Mouse (Mus musculus): Measurements from ENCODE around the gene Gm11273.
A peak's percentile ranks its signal among the peaks of the same experiment; 100 is the strongest.
"Not testable (repeated sequence)": the region's sequence is repeated elsewhere in the genome, so short reads cannot be mapped to it uniquely, and the experiment has no call there.

Gm11273 gene

DNA sequence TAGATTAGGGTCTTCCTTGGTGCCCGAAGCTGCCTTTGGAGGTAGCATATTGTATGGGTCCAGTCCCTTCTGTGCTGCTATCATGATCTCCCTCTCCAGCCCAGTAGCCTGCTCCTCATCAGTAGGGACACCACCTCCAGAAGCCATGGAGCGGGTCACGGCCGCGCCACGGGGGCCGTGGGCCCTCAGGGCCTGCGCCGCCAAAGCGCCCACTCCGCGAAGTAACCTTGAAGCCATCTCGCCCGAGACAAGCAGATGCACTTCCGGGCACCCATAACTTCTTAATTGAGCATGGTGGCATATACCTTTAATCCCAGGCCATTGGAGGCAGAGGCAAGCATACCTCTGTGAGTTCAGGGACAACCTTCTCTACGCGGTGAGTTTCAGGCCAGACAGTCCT, at the start of gene Gm11273:
Gm11273 (minus strand) TSS at position 237 of the 400 bp plus-strand sequence.
- not testable (repeated sequence) for DNase-seq (ENCODE audit: low read depth)

DNA sequence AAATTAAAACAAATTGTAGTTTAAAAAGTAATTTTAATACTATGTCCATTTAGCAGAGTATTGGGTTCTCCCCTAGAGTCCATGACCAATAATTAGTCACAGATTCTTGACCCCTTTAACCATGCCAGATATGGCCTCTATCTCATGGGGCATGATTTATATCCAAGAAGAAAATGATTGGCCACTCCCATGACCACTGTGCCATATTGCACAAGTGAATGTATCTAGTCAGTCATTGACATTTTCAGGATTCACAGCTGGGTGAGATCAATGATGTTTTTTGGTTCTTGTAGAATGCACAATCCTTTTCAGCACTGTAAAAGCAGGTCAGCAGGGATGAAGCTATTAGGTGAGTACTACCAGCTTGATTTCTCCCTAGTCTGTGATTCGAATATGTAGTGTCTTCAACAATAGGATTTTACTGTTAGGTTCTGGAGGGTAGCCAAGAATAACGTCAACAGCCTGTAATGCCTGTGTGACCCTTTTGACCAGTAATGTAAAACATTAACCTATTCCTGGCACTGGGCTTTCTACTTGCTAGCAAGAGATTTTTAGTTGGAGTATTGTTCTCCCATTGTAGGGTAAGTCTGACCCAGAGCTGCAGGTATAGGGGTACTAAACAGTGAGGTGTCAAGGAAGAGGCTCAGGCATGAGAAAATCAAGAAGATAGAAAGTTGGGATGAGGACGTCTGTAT, 49.3 kb upstream of the Gm11273 start:
- DNase-seq (ENCODE audit: low read depth) = no peak

DNA sequence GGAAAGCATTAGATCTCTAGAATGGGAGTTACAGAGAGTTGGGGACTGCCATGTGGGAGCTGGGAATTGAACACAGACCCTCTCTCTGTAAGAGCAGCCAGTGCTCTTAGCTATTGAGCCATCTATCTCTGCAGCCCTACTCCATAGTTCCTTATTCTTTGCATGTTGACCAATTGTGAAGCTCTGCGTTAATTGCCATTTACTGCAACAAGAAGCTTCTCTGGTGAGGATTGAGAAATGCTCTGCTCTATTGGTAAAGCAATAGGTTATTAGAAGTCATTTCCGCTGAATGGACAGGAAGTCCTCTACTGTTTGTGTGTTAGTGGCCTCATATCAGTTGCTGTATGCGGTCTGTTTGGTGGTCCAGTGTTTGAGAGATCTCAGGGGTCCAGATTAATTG, 48.3 kb upstream of the Gm11273 start:
- DNase-seq (ENCODE audit: low read depth) = no peak

DNA sequence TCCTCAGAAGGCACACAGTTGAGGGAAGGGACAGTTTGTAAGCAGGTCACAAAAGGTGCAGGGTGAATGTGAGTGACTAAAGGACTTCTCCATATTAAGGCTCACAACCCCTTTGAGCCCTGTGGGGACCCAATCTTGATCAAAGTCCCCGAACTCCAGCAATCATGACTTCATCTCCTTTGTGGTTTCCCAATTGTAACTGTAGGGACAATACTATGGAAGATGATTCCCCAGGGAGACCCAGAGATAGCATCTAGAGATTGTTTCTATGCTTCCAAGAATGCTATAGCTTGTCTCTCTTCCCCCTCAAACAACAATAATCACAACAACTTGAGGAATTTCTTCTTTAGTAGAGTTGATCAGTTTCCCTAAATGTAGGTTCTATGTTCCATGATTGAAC, 41.5 kb upstream of the Gm11273 start, which contains the start of gene Olfr1366:
Olfr1366 (minus strand) TSS at position 101 of the 400 bp plus-strand sequence.
- no peak for DNase-seq (ENCODE audit: low read depth)

DNA sequence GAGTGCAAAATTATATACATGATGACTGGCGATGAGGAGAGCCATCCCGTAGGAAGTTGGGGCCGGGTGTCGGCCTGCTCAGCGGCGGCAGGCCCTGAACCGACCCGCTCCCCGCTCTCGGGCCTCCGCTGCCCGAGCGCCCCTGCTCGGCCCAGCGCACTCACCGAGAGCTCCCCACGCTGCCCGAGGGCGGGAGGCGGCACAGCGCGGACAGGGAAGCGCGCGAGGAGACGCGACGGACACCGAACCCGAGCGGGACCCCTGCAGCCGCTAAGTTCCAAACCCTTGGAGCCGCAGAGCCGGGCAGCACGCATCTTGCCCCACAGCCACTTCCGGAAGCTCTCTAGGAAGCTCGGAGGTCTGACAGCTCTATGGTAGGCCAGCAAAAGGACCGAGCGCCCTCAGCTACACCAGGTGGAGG, 29.6 kb upstream of the Gm11273 start, which contains the start of gene Zkscan8:
Zkscan8 (minus strand) TSS at position 340 of the 421 bp plus-strand sequence.
- peak; percentile 87 for DNase-seq (ENCODE audit: low read depth)

DNA sequence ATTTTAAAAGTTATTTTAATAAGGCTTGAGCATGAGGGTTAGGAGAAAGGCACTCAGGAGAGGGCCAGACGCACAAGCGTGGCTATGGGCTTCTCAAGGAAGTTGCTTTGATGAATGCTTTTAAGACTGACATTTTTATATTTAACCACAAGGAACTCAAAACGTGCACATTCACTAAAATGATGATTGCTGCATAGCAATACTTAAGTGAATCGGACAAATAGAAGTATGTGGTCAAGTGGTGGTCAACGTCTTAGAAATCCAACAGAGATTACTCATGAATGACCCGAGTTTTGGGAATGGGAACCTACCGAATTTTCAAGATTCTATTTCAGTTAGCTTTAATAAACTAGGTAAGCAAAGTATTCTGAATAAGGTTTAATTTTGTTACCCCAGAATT, 28.9 kb upstream of the Gm11273 start:
- DNase-seq (ENCODE audit: low read depth) = peak; percentile 17

DNA sequence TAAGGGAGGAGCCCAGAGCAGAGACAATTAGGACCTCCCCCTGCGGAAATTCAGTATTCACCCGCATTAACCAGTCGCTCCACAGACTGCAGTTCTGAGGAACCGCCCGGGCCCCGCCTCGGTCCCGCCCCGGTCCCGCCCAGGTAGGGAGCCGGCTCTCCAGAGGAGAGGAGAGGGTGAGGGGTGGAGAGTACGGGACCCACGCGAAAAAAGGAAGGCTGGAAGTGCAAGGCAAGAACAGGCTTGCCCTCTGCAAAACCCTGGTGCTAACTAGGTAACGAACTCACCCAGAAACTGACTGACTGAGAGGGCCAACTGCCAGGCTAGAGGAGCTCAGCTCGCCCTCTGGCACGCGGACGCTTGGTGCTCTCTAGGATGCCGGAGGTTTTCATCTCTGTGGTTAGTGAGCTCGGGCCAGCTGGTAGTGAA, 5.0 kb upstream of the Gm11273 start:
- peak; percentile 87 for DNase-seq (ENCODE audit: low read depth)

DNA sequence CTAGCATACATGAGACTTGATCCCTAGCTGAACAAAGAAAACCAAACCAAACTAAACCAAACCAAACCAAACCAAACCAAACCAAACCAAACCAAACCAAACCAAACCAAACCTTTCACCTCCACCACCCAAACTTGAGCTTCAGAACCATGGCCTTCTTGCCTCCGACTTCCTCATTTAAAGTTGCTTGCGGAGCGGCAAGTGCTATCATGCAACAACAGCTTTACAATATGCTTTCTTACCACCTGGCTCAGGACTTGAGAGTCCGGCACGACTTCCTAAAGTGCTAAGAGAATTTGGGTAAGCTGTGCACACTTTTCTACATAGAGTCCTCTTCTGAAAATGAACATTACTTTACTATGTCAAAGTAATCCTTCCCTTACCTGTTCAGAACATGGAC, 1.1 kb upstream of the Gm11273 start:
- no peak for DNase-seq (ENCODE audit: low read depth)

DNA sequence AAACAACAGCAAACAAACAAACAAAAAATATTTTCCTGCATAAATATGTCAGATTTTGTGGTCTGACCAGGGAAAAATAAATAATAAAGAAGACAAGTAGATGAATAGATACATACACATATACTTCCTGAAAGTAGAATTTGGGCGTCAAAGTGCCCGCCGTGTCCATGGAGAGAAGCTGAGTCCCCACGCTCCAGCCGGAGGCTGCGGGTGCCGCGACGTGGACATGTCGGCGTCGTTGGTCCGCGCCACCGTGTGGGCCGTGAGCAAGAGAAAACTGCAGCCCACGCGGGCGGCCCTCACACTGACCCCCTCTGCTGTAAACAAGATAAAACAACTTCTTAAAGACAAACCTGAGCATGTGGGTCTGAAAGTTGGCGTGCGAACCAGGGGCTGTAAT, 6.1 kb downstream of the Gm11273 start, which contains the start of gene AK157302:
AK157302 (plus strand) TSS at position 144 of the 400 bp plus-strand sequence.
- no peak for DNase-seq (ENCODE audit: low read depth)

DNA sequence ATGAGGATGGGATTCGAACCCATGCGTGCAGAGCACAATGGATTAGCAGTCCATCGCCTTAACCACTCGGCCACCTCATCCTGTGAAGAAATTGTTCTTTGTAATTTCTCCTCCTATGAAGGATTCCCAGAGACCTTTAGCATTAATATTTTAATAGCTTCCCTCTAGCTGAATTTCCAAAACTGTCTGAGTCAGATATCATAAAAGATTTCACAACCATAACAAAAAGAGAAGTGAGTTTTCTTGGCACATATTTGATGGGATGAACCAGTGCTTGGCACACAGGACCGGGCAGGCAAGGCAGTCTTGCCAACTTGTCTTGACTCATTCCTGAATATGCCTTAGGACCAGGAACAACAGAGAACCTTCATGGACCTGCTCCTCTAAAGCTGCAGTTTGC, 8.4 kb downstream of the Gm11273 start:
- peak; percentile 37 for DNase-seq (ENCODE audit: low read depth)

DNA sequence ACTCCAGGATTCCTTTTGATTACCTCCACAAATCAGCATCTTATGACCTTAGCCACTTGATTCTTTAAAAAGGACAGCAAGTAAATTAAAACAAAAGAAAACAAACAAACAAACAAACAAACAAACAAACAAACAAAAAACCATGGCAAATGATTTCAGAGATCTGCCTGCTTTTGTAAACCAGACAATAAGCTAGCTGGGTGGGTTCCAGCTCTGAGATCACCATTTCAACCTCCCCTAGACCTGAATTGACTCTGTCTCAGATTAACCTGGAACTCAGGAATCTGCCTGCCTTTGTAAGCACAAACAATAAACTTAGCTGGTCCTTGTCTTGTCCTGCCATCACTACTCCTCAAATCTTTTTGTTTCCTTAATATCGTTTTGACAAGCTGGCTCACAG, 14.3 kb downstream of the Gm11273 start:
- no peak for DNase-seq (ENCODE audit: low read depth)

DNA sequence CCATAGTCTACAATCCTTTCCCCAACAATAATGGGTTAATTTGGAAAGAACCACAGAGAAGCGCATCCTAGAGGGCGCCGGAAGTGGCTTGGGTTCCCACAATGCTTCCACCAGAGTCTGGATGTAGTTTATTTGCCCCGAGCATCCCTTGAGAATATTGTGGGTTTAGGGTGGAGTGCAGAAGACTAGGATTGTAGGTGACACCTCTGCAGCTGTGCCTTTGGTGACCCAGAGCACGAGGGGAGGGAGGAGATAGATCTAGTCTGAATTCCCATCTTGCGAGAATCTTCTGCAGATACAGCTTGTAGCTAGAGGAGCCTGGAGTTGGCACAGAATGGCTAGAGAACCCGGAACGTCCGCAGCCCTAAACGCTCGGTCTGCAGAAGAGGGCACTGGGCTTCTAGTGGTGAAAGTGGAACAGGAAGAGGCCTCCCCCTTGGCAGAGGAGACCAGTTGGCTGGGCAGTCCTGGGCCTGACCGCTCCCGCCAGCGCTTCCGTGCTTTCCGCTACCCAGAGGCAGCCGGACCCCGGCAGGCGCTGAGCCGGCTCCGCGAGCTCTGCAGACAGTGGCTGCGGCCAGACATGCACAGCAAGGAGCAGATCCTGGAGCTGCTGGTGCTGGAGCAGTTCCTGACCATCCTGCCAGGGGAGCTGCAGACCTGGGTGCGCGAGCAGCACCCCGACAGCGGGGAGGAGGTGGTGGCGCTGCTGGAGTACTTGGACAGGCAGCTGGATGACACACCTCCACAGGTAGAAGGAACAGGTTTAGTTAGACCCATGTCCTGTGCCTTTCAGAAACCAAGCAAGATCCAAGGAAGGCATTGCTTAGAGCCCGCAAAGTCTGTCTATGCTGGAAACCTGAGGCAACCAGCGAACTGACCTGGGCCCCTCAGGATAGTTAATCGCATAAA, 22.2 kb downstream of the Gm11273 start, which contains the start of the genes Zkscan4 and Gm10065:
Zkscan4 (plus strand) TSS at position 149 of the 912 bp plus-strand sequence.
Gm10065 (minus strand) TSS at position 683 of the 912 bp plus-strand sequence.
- DNase-seq (ENCODE audit: low read depth) = not testable (repeated sequence)

DNA sequence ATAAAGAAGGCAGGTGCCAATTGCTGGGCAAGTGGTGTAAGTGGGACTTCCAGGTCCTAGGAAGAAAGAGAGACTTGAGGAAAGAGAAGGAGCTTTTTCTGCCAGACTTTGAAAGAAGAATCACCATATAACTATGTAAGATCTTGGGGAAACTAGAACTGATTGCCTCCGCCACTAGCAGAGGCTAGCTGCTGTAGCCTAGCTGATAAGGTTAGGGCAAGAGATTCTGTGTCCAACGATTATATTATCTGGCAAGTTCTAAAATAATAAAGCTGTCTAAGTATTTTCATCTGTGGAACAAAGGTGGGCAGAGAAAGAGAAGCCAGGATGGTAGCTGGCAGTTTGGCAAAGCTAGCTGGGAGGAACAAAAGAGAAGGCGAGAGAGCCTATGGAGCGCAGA, 28.8 kb downstream of the Gm11273 start:
- DNase-seq (ENCODE audit: low read depth) = no peak

DNA sequence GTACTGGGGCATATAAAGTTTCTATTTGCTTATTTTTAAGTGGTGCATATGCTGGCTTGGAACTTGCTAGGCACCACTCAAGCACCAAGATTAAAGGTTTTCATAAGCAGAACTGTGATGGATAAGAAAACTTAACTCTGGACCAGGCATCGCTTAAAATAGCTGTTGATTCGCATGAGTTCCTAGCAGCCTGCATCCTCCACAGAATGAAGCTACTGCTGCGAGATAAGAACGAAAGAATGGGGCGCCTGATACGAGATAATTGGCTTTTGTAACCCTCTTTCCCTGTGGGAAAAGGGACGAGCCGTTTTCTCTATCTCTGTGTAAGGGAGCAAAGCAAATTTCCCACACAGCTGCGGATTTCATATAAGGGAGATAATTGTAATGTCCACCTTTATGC, 32.1 kb downstream of the Gm11273 start:
- no peak for DNase-seq (ENCODE audit: low read depth)

DNA sequence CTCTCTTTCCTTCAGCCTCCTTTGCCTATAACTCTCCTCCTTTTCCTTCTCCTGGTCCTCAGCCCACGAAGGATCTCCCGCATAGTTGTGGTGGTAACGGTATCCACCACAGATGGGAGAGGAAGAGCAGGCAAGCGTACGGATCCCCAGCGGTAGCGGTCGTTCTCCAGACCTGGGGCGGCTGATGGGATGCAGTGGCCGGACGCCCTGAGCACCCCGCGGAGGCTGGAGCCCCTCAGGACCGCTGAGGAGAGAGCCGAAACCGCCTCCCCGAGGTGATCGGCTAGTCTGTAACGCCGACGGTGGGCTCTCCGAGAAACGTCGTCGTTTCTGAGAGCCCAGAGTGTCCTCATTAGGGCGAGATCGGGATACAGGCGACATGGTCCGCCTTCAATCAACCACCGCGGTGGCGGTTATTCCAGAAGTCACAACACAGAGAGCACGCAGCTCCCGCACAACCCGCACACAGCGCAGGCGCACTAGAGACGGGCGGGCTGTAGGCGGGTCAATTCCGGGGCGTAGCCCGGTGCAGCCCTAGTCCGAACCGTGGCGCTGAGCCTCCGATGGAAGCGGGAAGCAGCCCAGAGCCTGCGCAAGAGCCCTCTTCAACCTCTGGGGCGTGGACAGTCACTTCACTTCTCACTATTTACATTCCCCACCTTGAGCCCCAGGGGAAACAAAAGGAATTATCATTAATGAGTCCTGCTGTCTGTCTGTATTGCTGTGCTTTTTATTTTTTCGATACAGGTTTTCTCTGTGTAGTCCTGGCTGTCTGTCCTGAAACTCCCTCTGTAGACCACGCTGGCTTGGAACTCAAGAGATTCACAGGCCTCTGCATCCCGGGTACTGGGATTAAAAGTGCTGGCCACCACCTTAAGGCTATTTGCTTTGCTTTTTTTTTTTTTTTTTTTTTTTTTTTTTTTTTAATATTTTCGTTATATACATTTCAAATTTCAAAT, 32.9 kb downstream of the Gm11273 start, which contains the start of gene Nkapl:
Nkapl (minus strand) TSS at position 449 of the 959 bp plus-strand sequence.
- DNase-seq (ENCODE audit: low read depth) = peak; percentile 26

DNA sequence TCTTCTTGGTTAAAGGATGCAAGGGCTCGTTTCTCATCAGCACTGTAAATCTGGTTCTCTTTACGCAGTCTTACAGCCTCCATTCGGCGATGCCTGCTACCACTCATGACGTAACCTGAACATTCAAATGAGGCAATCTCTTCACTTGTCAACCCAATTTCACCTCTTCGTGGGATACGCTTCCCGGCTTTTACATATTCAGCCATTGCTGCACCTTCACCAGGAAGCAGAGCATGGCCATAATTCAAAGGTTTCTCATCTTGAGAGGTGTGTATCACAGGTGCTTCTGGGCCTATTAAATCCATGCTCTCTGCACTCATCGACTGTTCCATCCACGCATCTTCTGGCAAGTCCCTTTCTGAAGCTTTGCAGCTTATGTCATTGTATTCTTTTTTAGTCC, 33.9 kb downstream of the Gm11273 start:
- no peak for DNase-seq (ENCODE audit: low read depth)

DNA sequence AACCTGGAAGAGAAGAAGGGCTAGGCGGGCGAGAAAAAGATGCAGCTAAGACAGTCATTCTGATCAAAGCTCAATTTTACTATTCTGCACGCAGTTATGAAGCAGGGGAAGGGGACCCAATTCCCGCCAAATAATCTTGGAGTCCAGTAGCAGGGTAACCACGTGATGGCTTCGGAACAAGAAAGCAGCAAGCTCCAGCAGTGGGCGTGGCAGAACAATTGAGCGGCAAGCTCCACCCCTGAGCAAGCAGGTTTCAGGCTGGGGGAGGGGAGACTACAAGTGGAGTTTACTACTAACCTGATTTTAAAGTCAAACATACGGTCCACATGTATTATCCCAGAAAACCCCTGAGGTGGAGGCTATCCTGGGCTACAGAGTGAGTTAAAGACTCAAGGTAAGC, 38.7 kb downstream of the Gm11273 start:
- not testable (repeated sequence) for DNase-seq (ENCODE audit: low read depth)

DNA sequence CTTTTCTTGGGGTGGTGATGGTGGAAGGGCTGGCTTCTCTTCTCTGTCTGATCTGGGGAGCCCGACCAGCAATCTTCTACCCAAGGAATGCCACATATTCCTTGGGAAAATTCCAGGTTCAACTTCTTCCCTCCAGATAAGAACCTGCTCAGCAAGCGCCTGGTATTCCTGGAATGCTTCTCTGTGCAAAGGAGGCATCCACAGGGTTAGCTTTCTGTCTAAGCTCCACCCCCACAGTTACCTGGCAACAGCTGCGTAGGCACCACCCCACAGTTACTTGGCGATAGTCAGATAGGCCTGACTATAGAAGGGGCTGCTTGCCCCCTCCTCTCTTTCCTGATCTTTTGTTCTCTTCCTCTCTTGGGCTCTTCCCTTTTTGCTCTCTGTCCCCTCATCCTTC, 44.9 kb downstream of the Gm11273 start:
- peak; percentile 25 for DNase-seq (ENCODE audit: low read depth)

DNA sequence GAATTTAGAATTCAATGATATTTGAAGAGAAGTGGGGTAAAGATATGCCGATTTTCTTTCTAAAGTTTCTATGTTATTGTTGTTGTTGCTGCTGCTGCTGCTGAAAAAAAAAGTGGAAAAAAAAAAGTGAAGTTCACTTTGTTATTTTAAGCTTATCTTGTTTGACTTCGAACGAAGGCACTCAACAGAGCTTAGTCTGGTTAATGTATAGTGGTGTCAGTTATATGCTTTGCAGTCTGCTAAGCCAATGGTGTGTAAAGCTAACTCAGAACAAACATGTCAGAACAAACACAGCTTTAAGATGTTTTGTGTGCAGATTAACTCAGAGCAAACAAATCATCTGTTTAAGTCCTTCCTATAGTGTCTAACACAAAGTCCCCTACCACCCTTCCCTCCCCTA, 47.1 kb downstream of the Gm11273 start:
- no peak for DNase-seq (ENCODE audit: low read depth)

DNA sequence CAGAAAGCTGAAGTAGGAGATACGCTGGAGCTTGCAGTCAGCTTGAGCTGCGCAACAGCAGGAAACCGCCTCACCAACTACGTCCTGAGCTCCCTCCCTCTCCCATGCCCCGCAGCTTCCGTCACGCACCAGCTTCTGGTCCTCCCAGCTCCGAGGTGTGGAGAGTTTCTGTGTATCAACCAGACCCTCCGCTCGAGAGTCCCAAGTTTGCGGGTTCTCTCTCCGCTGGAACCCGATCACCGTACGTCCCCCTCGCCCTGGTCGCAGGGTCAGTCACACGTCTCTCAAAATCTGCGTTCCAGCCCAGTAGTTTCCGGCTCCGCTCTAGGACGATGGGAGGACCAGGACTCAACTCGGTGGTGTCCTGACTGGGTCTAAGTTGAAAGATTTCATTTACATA, 47.8 kb downstream of the Gm11273 start, which contains the start of gene Zscan26:
Zscan26 (minus strand) TSS at position 282 of the 400 bp plus-strand sequence.
- DNase-seq (ENCODE audit: low read depth) = peak; percentile 89

DNA sequence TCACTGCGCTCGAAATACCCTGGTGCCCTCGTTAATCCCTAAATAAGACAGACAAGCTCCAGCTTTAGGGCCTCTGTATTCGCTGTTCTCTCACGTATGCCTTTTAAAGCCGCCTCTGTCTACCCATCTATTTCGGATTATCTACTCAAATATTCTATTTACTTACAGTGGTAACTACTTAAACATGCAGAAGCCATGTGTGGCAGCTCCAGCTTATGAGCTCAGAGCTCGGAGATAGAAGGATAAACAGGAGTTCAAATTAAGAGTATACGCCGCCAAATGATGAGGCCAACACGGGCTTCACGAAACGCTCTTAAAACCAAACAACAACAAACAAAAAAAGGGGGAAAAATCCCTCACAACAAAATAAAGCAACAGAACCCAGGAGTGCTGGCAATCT, 48.2 kb downstream of the Gm11273 start:
- DNase-seq (ENCODE audit: low read depth) = no peak

Data from NIH3T3 (cell line).